Mouse (Mus musculus) liver, postnatal 0 days (tissue): Measurements from ENCODE around the gene Wdr75. TPM values are rescaled to one million over a fixed set of nuclear protein-coding genes. Genes with fewer than 3 reads are reported as not detected.

Experiments
- ATAC-seq: fragments of 200-750 bp; cut with Nextera tagmentation; 2 replicates; pipeline ENCODE4 v1.8.0; 2017; ENCODE audit warnings: mild to moderate bottlenecking, moderate library complexity
- DNase-seq: peaks from one replicate; pipeline ENCODE4 v3.0.0-alpha.2; 2016
- H3K27ac ChIP-seq: fragments of 300-500 bp; sonication (generic); 2 replicates; pipeline ENCODE4 v1.5.1; 2014; ENCODE audit warnings: antibody characterized with exemption, moderate library complexity, mild to moderate bottlenecking, low read depth
- H3K27me3 ChIP-seq: fragments of 300-500 bp; sonication (generic); 2 replicates; pipeline ENCODE4 v1.6.1; 2014; ENCODE audit warnings: low read length, control low read depth, mixed read lengths; ENCODE audit not compliant: insufficient read depth
- H3K36me3 ChIP-seq: fragments of 300-500 bp; sonication (generic); replicated peaks from 2 replicates; pipeline ENCODE4 v1.6.1; 2014; ENCODE audit warnings: mild to moderate bottlenecking, control low read depth, low read length, moderate library complexity, mixed read lengths; ENCODE audit not compliant: insufficient read depth
- H3K4me1 ChIP-seq: fragments of 300-500 bp; sonication (generic); 2 replicates; pipeline ENCODE4 v1.6.1; 2014; ENCODE audit warnings: antibody characterized with exemption, mild to moderate bottlenecking, control low read depth; ENCODE audit not compliant: insufficient read depth
- H3K4me2 ChIP-seq: fragments of 300-500 bp; sonication (generic); 2 replicates; pipeline ENCODE4 v1.6.1; 2014; ENCODE audit warnings: low read depth, mild to moderate bottlenecking, low read length, moderate library complexity, mixed read lengths
- H3K4me3 ChIP-seq: fragments of 300-500 bp; sonication (generic); 2 replicates; pipeline ENCODE4 v1.5.1; 2014; ENCODE audit warnings: low read depth, low read length
- H3K9ac ChIP-seq: fragments of 300-500 bp; sonication (generic); replicated peaks from 2 replicates; pipeline ENCODE4 v1.6.1; 2014; ENCODE audit warnings: mild to moderate bottlenecking, moderate library complexity
- H3K9me3 ChIP-seq: fragments of 300-500 bp; sonication (generic); 2 replicates; pipeline ENCODE4 v1.6.1; 2016; ENCODE audit warnings: mild to moderate bottlenecking, control low read depth, low read length, mixed read lengths
- CTCF ChIP-seq: sonication (generic); IDR thresholded peaks from 2 replicates; pipeline ENCODE4 v1.5.1; 2016; ENCODE audit warnings: antibody characterized with exemption, low read depth
- EP300 ChIP-seq: IDR thresholded peaks from 2 replicates; pipeline ENCODE4 v1.6.1; 2016; ENCODE audit warnings: antibody characterized with exemption, low read depth, mild to moderate bottlenecking
- WGBS: fragments of 180-500 bp; shearing (Covaris S2); extraction: QIAGEN DNeasy Blood & Tissue Kit; methylation state at CpG from one replicate; pipeline ENCODE4 v1.1.7; 2014; ENCODE audit not compliant: insufficient replicate concordance; 5-methylcytosine and 5-hydroxymethylcytosine counted together
- polyA plus RNA-seq: library from polyadenylated mRNA; unstranded; fragments of >200 nt; fragmentation: Nextera tagmentation; extraction: Ambion mirVana; gene quantifications from 2 replicates; pipeline ENCODE4 v1.2.1, GENCODE M21; 2015

The Wdr75 gene
- polyA plus RNA-seq, 1 experiment from 2014 or later = 22.3 TPM

- Histone ChIP-seq H3K4me3 (no peak overlapping the region), H3K36me3 (no peaks in the 10 kb centered on the region), H3K9me3 (no peaks in the 10 kb centered on the region), H3K4me2 (no peak overlapping the region), H3K9ac (no peak overlapping the region), H3K27ac (no peak overlapping the region), H3K4me1 (no peaks in the 10 kb centered on the region), H3K27me3 (no peaks in the 10 kb centered on the region)
- DNase-seq (no peak), ATAC-seq (no peak)
- TF ChIP-seq CTCF = no peak
- TF ChIP-seq EP300 = no peak
- 68% methylated on average over 4 of the region's 4 CpGs for WGBS
Measured at GRCm38 (mm10) chr1:45765678-45766077, 29.3 kb upstream of the Wdr75 start.

DNA sequence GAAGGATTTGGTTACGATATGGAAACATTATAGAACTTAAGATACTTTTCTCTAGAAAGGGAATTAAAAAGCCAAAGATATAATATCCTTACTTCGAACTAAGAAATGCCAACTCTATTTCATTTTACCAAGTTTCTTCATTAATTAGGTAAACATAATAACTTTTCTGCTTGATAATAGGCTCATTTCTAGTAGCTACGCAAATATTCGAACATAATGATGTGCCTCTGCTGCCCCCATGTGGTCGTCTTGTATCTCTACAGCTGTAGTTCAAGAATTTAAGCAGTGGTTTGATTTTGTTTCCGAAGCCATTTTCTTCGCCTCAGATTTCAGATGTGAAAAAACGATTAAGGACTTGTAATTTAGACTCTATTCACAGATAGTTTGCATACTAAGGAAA is 28.8 kb upstream of the Wdr75 start:
- no peak overlapping the region for H3K27ac ChIP-seq
- no peaks in the 10 kb centered on the region for H3K27me3 ChIP-seq
- no peak overlapping the region for H3K4me2 ChIP-seq
- no peak overlapping the region for H3K4me3 ChIP-seq
- ATAC-seq = no peak
- WGBS = 21% methylated on average over 8 of the region's 8 CpGs
- TF ChIP-seq CTCF (peak; percentile 74), EP300 (no peak)
- no peaks in the 10 kb centered on the region for H3K4me1 ChIP-seq
- DNase-seq = peak; percentile 72
- no peaks in the 10 kb centered on the region for H3K9me3 ChIP-seq
- no peak overlapping the region for H3K9ac ChIP-seq
- no peaks in the 10 kb centered on the region for H3K36me3 ChIP-seq

GRCm38 (mm10) chr1:45767533-45767932 is 27.4 kb upstream of the Wdr75 start:
- Histone ChIP-seq H3K4me1 (no peaks in the 10 kb centered on the region), H3K27ac (no peak overlapping the region), H3K27me3 (no peaks in the 10 kb centered on the region), H3K36me3 (no peaks in the 10 kb centered on the region), H3K9me3 (no peaks in the 10 kb centered on the region), H3K9ac (no peak overlapping the region), H3K4me2 (no peak overlapping the region), H3K4me3 (no peak overlapping the region)
- TF ChIP-seq CTCF = no peak
- TF ChIP-seq EP300 = no peak
- no peak for ATAC-seq
- 64% methylated on average over 5 of the region's 5 CpGs for WGBS
- no peak for DNase-seq

GRCm38 (mm10) chr1:45769321-45769720 is 25.6 kb upstream of the Wdr75 start:
- no peak overlapping the region for H3K27ac ChIP-seq
- no peaks in the 10 kb centered on the region for H3K36me3 ChIP-seq
- no peak for ATAC-seq
- TF ChIP-seq CTCF (no peak), EP300 (no peak)
- no peak for DNase-seq
- H3K4me2 ChIP-seq = no peak overlapping the region
- 90% methylated on average over 13 of the region's 13 CpGs for WGBS
- no peak overlapping the region for H3K9ac ChIP-seq
- H3K4me3 ChIP-seq = no peak overlapping the region
- no peaks in the 10 kb centered on the region for H3K4me1 ChIP-seq
- H3K9me3 ChIP-seq = no peaks in the 10 kb centered on the region
- no peaks in the 10 kb centered on the region for H3K27me3 ChIP-seq

- Histone ChIP-seq H3K9me3 (no peaks in the 10 kb centered on the region), H3K4me1 (no peaks in the 10 kb centered on the region), H3K27ac (no peak overlapping the region), H3K9ac (no peak overlapping the region), H3K4me3 (no peak overlapping the region), H3K27me3 (no peaks in the 10 kb centered on the region), H3K36me3 (no peaks in the 10 kb centered on the region), H3K4me2 (no peak overlapping the region)
- ATAC-seq = no peak
- no peak for TF ChIP-seq CTCF
- TF ChIP-seq EP300 = no peak
- no peak for DNase-seq
- WGBS = 75% methylated on average over 2 of the region's 2 CpGs
Measured at GRCm38 (mm10) chr1:45770051-45770450, 24.9 kb upstream of the Wdr75 start.

DNA sequence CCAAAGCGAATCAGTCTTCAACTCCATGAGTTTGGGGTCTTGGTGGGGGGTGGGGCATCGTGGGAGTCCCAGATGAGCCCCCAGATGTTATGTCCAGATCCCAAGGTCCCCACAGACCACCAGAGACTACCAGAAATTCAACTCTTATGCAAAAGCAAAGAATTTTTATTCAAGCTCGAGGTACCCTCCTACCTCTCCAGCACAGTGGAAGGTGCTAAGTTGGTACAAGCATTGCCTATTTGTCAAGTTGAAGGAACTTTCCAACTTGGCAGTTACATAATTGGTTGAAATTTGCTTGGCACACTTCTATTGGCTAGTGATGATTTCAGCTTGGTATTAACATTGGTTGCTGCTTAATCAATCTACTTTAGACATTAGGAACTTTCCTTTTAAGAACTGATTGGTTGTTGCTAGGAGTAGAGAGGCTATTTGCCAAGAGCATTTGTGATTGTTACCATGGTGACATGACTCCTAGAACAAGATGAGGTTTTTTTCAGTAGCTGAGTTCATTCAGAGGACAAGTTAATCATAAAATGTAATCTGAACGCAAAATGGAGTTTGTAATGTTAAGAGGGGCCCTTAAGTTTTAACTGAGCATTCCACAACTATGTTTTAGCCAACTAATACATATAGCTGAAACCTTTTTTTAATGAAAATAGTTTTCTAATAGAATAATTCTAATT is 14.2 kb upstream of the Wdr75 start:
- Histone ChIP-seq H3K27ac (no peak overlapping the region), H3K9me3 (no peaks in the 10 kb centered on the region), H3K4me3 (no peak overlapping the region), H3K9ac (no peak overlapping the region), H3K4me2 (no peak overlapping the region), H3K27me3 (no peaks in the 10 kb centered on the region), H3K4me1 (no peaks in the 10 kb centered on the region), H3K36me3 (no peaks in the 10 kb centered on the region)
- TF ChIP-seq EP300 = no peak
- TF ChIP-seq CTCF = no peak
- DNase-seq (no peak), ATAC-seq (no peak)
- 49% methylated on average over 4 of the region's 4 CpGs for WGBS
